Mouse (Mus musculus): ENCODE data around the gene Mup18.
"Not testable (repeated sequence)": the region's sequence is repeated elsewhere in the genome, so short reads cannot be mapped to it uniquely, and the experiment has no call there.

The Mup18 gene

DNA sequence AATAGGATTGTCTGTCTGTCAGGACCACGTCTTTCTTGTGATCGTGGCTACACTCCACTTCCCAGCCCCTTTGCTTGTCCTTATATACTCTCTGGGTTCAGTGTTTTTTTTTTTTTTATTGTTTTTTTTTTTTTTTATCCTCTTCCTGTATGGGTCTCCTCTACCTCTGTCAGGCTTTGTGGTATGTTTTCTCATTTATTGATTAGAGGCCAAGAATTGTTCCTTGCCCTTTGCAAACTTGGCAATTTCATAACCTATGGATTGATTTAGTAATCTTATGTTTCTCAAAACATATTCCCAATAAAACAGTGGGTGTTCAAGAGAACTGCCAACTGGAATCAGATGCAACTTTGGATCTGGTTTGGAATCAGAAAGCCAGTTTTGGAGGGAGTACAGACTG lies at the start of gene Mup18:
Mup18 (minus strand) TSS at position 101 of the 400 bp plus-strand sequence.
- DNase-seq (ENCODE audit: low spot score in 2 of 2) = not testable (repeated sequence)

DNA sequence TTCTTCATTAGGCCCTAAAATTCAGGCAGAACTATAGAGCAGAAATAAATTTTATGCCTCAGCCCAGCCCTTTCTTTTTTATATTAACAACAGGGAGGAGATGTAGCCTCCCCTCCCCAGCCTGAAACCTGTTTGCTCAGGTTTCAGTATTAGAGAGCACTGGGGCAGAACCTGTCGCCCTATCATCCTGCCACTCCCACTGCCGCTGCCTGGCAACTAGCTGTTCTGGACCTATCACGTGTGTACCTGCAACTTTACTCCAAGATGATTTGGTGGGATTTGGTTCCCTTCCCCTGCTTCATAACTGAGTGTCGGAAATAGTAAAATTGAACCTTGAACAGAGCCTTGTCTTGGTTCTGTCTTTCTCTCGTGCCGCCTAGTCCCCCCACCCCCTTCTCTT lies 40.4 kb upstream of the Mup18 start:
- DNase-seq (ENCODE audit: low spot score in 2 of 2) = not testable (repeated sequence)
